In the genomic region with DNA sequence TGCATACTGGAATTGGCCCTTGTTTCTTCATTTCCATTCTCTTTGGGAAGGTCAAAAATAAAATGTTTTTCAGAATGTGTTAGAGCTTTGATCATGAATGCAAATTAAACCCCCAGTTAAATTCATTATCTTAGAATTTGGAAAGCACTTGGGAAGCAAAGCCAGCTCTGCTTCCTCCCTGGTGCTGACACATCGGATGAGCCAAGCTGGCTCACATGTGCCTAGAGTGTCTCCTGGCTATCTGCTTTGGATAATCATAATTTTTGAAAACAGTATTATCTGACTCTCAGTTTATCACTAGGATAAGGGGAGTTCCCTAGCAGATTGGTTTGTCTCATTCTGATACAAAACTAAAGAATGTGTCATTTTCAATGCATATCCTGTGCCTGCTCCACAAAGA, we compare ENCODE assay signal across 33 mouse cellular contexts.
"Had no signal": no experiment of that assay in that cellular context is flagged by ENCODE, and none has a peak within 500 bp of the region (broad histone marks: within the 10 kb centered on the region; RNA-seq: fewer than 3 reads in every experiment).

No protein-coding gene starts in this region.

- H3K27ac ChIP-seq: limb, embryonic 10.5 days; limb, embryonic 12.5 days; limb, embryonic 13.5 days; limb, embryonic 15.5 days; liver, embryonic 12.5 days; liver, embryonic 13.5 days; liver, embryonic 14.5 days; liver, embryonic 15.5 days; lung, embryonic 15.5 days; macrophage; midbrain, embryonic 10.5 days; midbrain, embryonic 12.5 days; midbrain, embryonic 13.5 days; midbrain, embryonic 15.5 days; neural tube, embryonic 12.5 days; neural tube, embryonic 13.5 days had no signal

- ATAC-seq: liver, embryonic 12.5 days; liver, postnatal 0 days; lung, postnatal 0 days; midbrain, embryonic 13.5 days; midbrain, embryonic 15.5 days; midbrain, embryonic 16.5 days had no signal

- H3K4me3 ChIP-seq: limb, embryonic 10.5 days; limb, embryonic 12.5 days; limb, embryonic 13.5 days; limb, embryonic 15.5 days; liver, embryonic 12.5 days; liver, embryonic 13.5 days; liver, embryonic 15.5 days; lung, embryonic 15.5 days; megakaryocyte, embryonic 14.5 days; midbrain, embryonic 10.5 days; midbrain, embryonic 12.5 days; midbrain, embryonic 13.5 days; midbrain, embryonic 15.5 days; myocyte; neural tube, embryonic 12.5 days; neural tube, embryonic 13.5 days had no signal

- H3K4me1 ChIP-seq: limb, embryonic 10.5 days; limb, embryonic 12.5 days; limb, embryonic 13.5 days; limb, embryonic 15.5 days; liver, embryonic 12.5 days; liver, embryonic 13.5 days; liver, embryonic 15.5 days; lung, embryonic 15.5 days; megakaryocyte, embryonic 14.5 days; midbrain, embryonic 10.5 days; midbrain, embryonic 12.5 days; midbrain, embryonic 13.5 days; midbrain, embryonic 15.5 days; neural tube, embryonic 12.5 days; neural tube, embryonic 13.5 days had no signal

- H3K4me2 ChIP-seq: limb, embryonic 12.5 days; limb, embryonic 13.5 days; limb, embryonic 15.5 days; liver, embryonic 11.5 days; liver, embryonic 12.5 days; liver, embryonic 13.5 days; liver, embryonic 15.5 days; lung, embryonic 14.5 days; lung, embryonic 15.5 days; midbrain, embryonic 11.5 days; midbrain, embryonic 12.5 days; midbrain, embryonic 13.5 days; midbrain, embryonic 15.5 days; neural tube, embryonic 12.5 days; neural tube, embryonic 13.5 days had no signal

- H3K27me3 ChIP-seq: limb, embryonic 12.5 days; limb, embryonic 13.5 days; limb, embryonic 15.5 days; liver, embryonic 12.5 days; liver, embryonic 13.5 days; liver, embryonic 15.5 days; lung, embryonic 15.5 days; megakaryocyte, embryonic 14.5 days; midbrain, embryonic 12.5 days; midbrain, embryonic 13.5 days; midbrain, embryonic 15.5 days; neural tube, embryonic 12.5 days; neural tube, embryonic 13.5 days had no signal

- H3K9ac ChIP-seq: limb, embryonic 12.5 days; limb, embryonic 13.5 days; limb, embryonic 15.5 days; liver, embryonic 12.5 days; liver, embryonic 13.5 days; liver, embryonic 14.5 days; liver, embryonic 15.5 days; liver, postnatal 0 days; lung, embryonic 14.5 days; lung, embryonic 15.5 days; midbrain, embryonic 12.5 days; midbrain, embryonic 13.5 days; midbrain, embryonic 15.5 days; neural tube, embryonic 12.5 days; neural tube, embryonic 13.5 days had no signal

- DNase-seq: left cerebral cortex, postnatal 4 days; liver; liver, embryonic 13.5 days; liver, postnatal 0 days; lung, adult 18-20 months; lung, adult 2 months; lung, embryonic 14.5 days; lung, postnatal 10 days; lung, postnatal 14 days; lung, postnatal 36 days; lung, postnatal 4 days; midbrain, embryonic 14.5 days had no signal

- H3K36me3 ChIP-seq: limb, embryonic 10.5 days; limb, embryonic 12.5 days; limb, embryonic 13.5 days; limb, embryonic 15.5 days; liver, embryonic 12.5 days; liver, embryonic 13.5 days; liver, embryonic 15.5 days; lung, embryonic 15.5 days; midbrain, embryonic 10.5 days; midbrain, embryonic 12.5 days; midbrain, embryonic 13.5 days; midbrain, embryonic 15.5 days; neural tube, embryonic 12.5 days; neural tube, embryonic 13.5 days had no signal

- H3K9me3 ChIP-seq: limb, embryonic 10.5 days; limb, embryonic 12.5 days; limb, embryonic 13.5 days; limb, embryonic 15.5 days; liver, embryonic 13.5 days; liver, embryonic 15.5 days; lung, embryonic 15.5 days; midbrain, embryonic 10.5 days; midbrain, embryonic 12.5 days; midbrain, embryonic 13.5 days; midbrain, embryonic 15.5 days; neural tube, embryonic 12.5 days; neural tube, embryonic 13.5 days had no signal
